Comparison of ENCODE assay signal across 16 mouse cellular contexts in genomic region chr11:73323906-73324830, GRCm38 (mm10). TPM values are rescaled to one million over a fixed set of nuclear protein-coding genes. Genes with fewer than 3 reads are reported as not detected.
DNase-seq lines count a peak whose midpoint lies in the region; ATAC-seq and TF ChIP-seq lines count a peak whose summit lies in the region.
"Had no signal": no experiment of that assay in that cellular context is flagged by ENCODE, and none has a peak within 500 bp of the region (broad histone marks: within the 10 kb centered on the region; RNA-seq: fewer than 3 reads in every experiment).

No protein-coding gene starts in this region.

- WGBS in lung, embryonic 14.5 days, result 65% methylated on average over 9 of the region's 9 CpGs

- no peaks in the 10 kb centered on the region for H3K36me3 ChIP-seq in lung, embryonic 14.5 days (ENCODE audit: insufficient read depth)
- H3K36me3 ChIP-seq: limb, embryonic 13.5 days; midbrain, embryonic 13.5 days had no signal

- H3K4me3 ChIP-seq in lung, embryonic 14.5 days (ENCODE audit: low read depth, low read length), result no peak overlapping the region
- H3K4me3 ChIP-seq: limb, embryonic 13.5 days; midbrain, embryonic 13.5 days had no signal

- no peaks in the 10 kb centered on the region for H3K27me3 ChIP-seq in lung, embryonic 14.5 days (ENCODE audit: insufficient read depth, low read length)
- H3K27me3 ChIP-seq: limb, embryonic 13.5 days; midbrain, embryonic 13.5 days had no signal

- H3K4me2 ChIP-seq in lung, embryonic 14.5 days, result no peak overlapping the region
- H3K4me2 ChIP-seq: limb, embryonic 13.5 days; midbrain, embryonic 13.5 days had no signal

- no peak for ATAC-seq in lung, embryonic 14.5 days (ENCODE audit: insufficient read depth)
- ATAC-seq: CD4-positive, CD25-positive, alpha-beta regulatory T cell, adult 4 months; midbrain, embryonic 13.5 days had no signal

- TF ChIP-seq CTCF in lung, embryonic 14.5 days (IDR thresholded peaks at IDR 0.05; ENCODE audit: low read depth), result no peak

- DNase-seq in heart, adult 11 months, result peak; percentile 42
- DNase-seq in heart, postnatal 14 days, result no peak
- DNase-seq in lung, embryonic 14.5 days, result peak; percentile 11
- no peak for DNase-seq in lung, postnatal 10 days
- peak; percentile 12 for DNase-seq in kidney, postnatal 10 days
- DNase-seq in yolk sac, embryonic 10.5 days (ENCODE audit: low spot score), result peak; percentile 12
- no peak for DNase-seq in embryo, embryonic 10.5 days (ENCODE audit: low spot score)
- DNase-seq in left cerebral cortex, postnatal 25 days (ENCODE audit: low spot score in 2 of 2), result no peak
- DNase-seq: heart, postnatal 36 days had no signal

- no peak overlapping the region for H3K9ac ChIP-seq in lung, embryonic 14.5 days
- H3K9ac ChIP-seq: limb, embryonic 13.5 days; midbrain, embryonic 13.5 days had no signal

- no peak overlapping the region for H3K27ac ChIP-seq in lung, embryonic 14.5 days (ENCODE audit: low read depth)
- H3K27ac ChIP-seq: limb, embryonic 13.5 days; midbrain, embryonic 13.5 days had no signal

- no peaks in the 10 kb centered on the region for H3K4me1 ChIP-seq in lung, embryonic 14.5 days (ENCODE audit: insufficient read depth)
- H3K4me1 ChIP-seq: midbrain, embryonic 13.5 days had no signal

- intact Hi-C loops in heart, postnatal 14 days (cut with DNase I), result no loop called here
- intact Hi-C loops in left cerebral cortex, postnatal 25 days (cut with DNase I), result no loop called here

- no peaks in the 10 kb centered on the region for H3K9me3 ChIP-seq in lung, embryonic 14.5 days (ENCODE audit: low read depth, low read length)
- H3K9me3 ChIP-seq: limb, embryonic 13.5 days; midbrain, embryonic 13.5 days had no signal

RNA-seq across cellular contexts. Expression of gene Aspa, which starts 5.2 kb away (rescaled TPM):
- 1 to 10 TPM in 1 of 2 experiments, under 1 TPM in 1; 0.76 to 1.2 TPM for total RNA-seq in heart, postnatal 14 days (2021)
- polyA plus RNA-seq in lung, embryonic 14.5 days (2014; fragmentation: Nextera tagmentation; extraction: Ambion mirVana), result 0.50 and 0.70 TPM in 2 replicates
- total RNA-seq in left cerebral cortex, postnatal 25 days (2021), result 10 to 100 TPM in 1 of 2 experiments, 1 to 10 TPM in 1; 8.6 to 12.9 TPM

RNA-seq across cellular contexts. Expression of gene Gm49340, which starts 5.4 kb away (rescaled TPM):
- not detected for total RNA-seq in heart, postnatal 14 days (2021)
- polyA plus RNA-seq in lung, embryonic 14.5 days (2014; fragmentation: Nextera tagmentation; extraction: Ambion mirVana), result not detected in 2 replicates
- not detected for total RNA-seq in left cerebral cortex, postnatal 25 days (2021)
- total RNA-seq: common myeloid progenitor, adult 5-6 weeks; gastrocnemius, adult 8-10 months; heart, postnatal 36 days; layer of hippocampus, adult 18-20 months had no signal
- polyA plus RNA-seq: CD4-positive, CD25-positive, alpha-beta regulatory T cell, adult 4 months; limb, embryonic 13.5 days; midbrain, embryonic 13.5 days; neural tube, embryonic 14.5 days had no signal

RNA-seq across cellular contexts. Expression of gene Spata22, which starts 5.4 kb away (rescaled TPM):
- total RNA-seq in heart, postnatal 14 days (2021), result not detected
- polyA plus RNA-seq in lung, embryonic 14.5 days (2014; fragmentation: Nextera tagmentation; extraction: Ambion mirVana), result not detected in 2 replicates
- total RNA-seq in left cerebral cortex, postnatal 25 days (2021), result not detected
- total RNA-seq: common myeloid progenitor, adult 5-6 weeks; gastrocnemius, adult 8-10 months; heart, postnatal 36 days; layer of hippocampus, adult 18-20 months had no signal
- polyA plus RNA-seq: CD4-positive, CD25-positive, alpha-beta regulatory T cell, adult 4 months; limb, embryonic 13.5 days; midbrain, embryonic 13.5 days; neural tube, embryonic 14.5 days had no signal

RNA-seq across cellular contexts. Expression of gene Olfr20, which starts 26.4 kb away (rescaled TPM):
- not detected for total RNA-seq in heart, postnatal 14 days (2021)
- polyA plus RNA-seq in lung, embryonic 14.5 days (2014; fragmentation: Nextera tagmentation; extraction: Ambion mirVana), result not detected in 2 replicates
- not detected for total RNA-seq in left cerebral cortex, postnatal 25 days (2021)
- total RNA-seq: common myeloid progenitor, adult 5-6 weeks; gastrocnemius, adult 8-10 months; heart, postnatal 36 days; layer of hippocampus, adult 18-20 months had no signal
- polyA plus RNA-seq: CD4-positive, CD25-positive, alpha-beta regulatory T cell, adult 4 months; limb, embryonic 13.5 days; midbrain, embryonic 13.5 days; neural tube, embryonic 14.5 days had no signal

RNA-seq across cellular contexts. Expression of gene Olfr376, which starts 46.9 kb away (rescaled TPM):
- not detected for total RNA-seq in heart, postnatal 14 days (2021)
- not detected in 2 replicates for polyA plus RNA-seq in lung, embryonic 14.5 days (2014; fragmentation: Nextera tagmentation; extraction: Ambion mirVana)
- not detected for total RNA-seq in left cerebral cortex, postnatal 25 days (2021)
- total RNA-seq: common myeloid progenitor, adult 5-6 weeks; gastrocnemius, adult 8-10 months; heart, postnatal 36 days; layer of hippocampus, adult 18-20 months had no signal
- polyA plus RNA-seq: CD4-positive, CD25-positive, alpha-beta regulatory T cell, adult 4 months; limb, embryonic 13.5 days; midbrain, embryonic 13.5 days; neural tube, embryonic 14.5 days had no signal

Comparison
In these comparisons a context has a peak if more than half of its experiments do, and no peak if none do; other contexts are left out.
1. DNase-seq: peak in heart, adult 11 months (single experiment), lung, embryonic 14.5 days (single experiment), kidney, postnatal 10 days (single experiment) and yolk sac, embryonic 10.5 days (single experiment); none in heart, postnatal 14 days (0 of 2), lung, postnatal 10 days (single experiment), embryo, embryonic 10.5 days (single experiment) and left cerebral cortex, postnatal 25 days (0 of 2).
2. RNA of gene Aspa, which starts 5.2 kb away (total RNA-seq): 8.6 to 12.9 TPM in left cerebral cortex, postnatal 25 days; 0.76 to 1.2 TPM in heart, postnatal 14 days; every median in the first group is over 4 times any median in the second.